Mouse (Mus musculus): Measurements from ENCODE around the gene Stim1. TPM values are rescaled to one million over a fixed set of nuclear protein-coding genes. Genes with fewer than 3 reads are reported as not detected.
A peak's percentile ranks its signal among the peaks of the same experiment; 100 is the strongest.

Gene Stim1
- polyA plus RNA-seq, 1 experiment from 2014 or later: 16.2 TPM

- Histone ChIP-seq H3K4me1 (peaks cover 20% of the 10 kb centered on the region), H3K4me3 (replicated peaks) (peak overlapping the region; percentile 79), H3K9ac (no peak overlapping the region), H3K27ac (peak overlapping the region; percentile 5; the same call in 1 of the 2 replicates), H3K4me2 (peak overlapping the region; percentile 61), H3K9me3 (replicated peaks) (no peaks in the 10 kb centered on the region), H3K36me3 (peaks cover 16% of the 10 kb centered on the region), H3K27me3 (peaks cover 18% of the 10 kb centered on the region; the same call in 1 of the 2 replicates)
- WGBS: 56% methylated on average over 15 of the region's 15 CpGs
- ATAC-seq (replicated peaks; ENCODE audit: low FRiP score): 0 out of 2 replicates have a peak, but pooled peaks have one; percentile 5
These were observed 173.4 kb downstream of the Stim1 start for GRCm38 (mm10) chr7:102440822-102441656.

GRCm38 (mm10) chr7:102441657-102442391 lies 174.2 kb downstream of the Stim1 start, which contains the start of gene Rrm1:
TSS of gene Rrm1 (plus strand) at chr7:102441695.
- peaks cover 16% of the 10 kb centered on the region; the same call in 1 of the 2 replicates for H3K27me3 ChIP-seq
- ATAC-seq (replicated peaks; ENCODE audit: low FRiP score): peak; percentile 98
- peaks cover 24% of the 10 kb centered on the region for H3K36me3 ChIP-seq
- H3K27ac ChIP-seq: peak within 1 kb of the TSS; percentile 92
- H3K9ac ChIP-seq: peak within 1 kb of the TSS; percentile 74
- no peaks in the 10 kb centered on the region for H3K9me3 ChIP-seq (replicated peaks)
- peak within 1 kb of the TSS; percentile 61 for H3K4me2 ChIP-seq
- WGBS: under 1% methylated on average over 54 of the region's 56 CpGs
- peak within 1 kb of the TSS; percentile 79 for H3K4me3 ChIP-seq (replicated peaks)
- H3K4me1 ChIP-seq: peaks cover 20% of the 10 kb centered on the region

- peak overlapping the region; percentile 92 for H3K27ac ChIP-seq
- peaks cover 20% of the 10 kb centered on the region for H3K4me1 ChIP-seq
- 0% methylated on average over 4 of the region's 4 CpGs for WGBS
- H3K9me3 ChIP-seq (replicated peaks): no peaks in the 10 kb centered on the region
- no peak for ATAC-seq (replicated peaks; ENCODE audit: low FRiP score)
- peak overlapping the region; percentile 61 for H3K4me2 ChIP-seq
- H3K4me3 ChIP-seq (replicated peaks): peak overlapping the region; percentile 79
- H3K36me3 ChIP-seq: peaks cover 29% of the 10 kb centered on the region
- peaks cover 10% of the 10 kb centered on the region; the same call in 1 of the 2 replicates for H3K27me3 ChIP-seq
- H3K9ac ChIP-seq: peak overlapping the region; percentile 74
These were observed 174.8 kb downstream of the Stim1 start for GRCm38 (mm10) chr7:102442432-102442831.

GRCm38 (mm10) chr7:102444301-102444700 lies 176.7 kb downstream of the Stim1 start:
- Histone ChIP-seq H3K27me3 (0 out of 2 replicates have a peak, but pooled peaks cover 3% of the 10 kb centered on the region), H3K27ac (no peak overlapping the region), H3K9ac (no peak overlapping the region), H3K4me2 (peak overlapping the region; percentile 1; the same call in 1 of the 2 replicates), H3K36me3 (peaks cover 44% of the 10 kb centered on the region), H3K9me3 (replicated peaks) (no peaks in the 10 kb centered on the region), H3K4me3 (replicated peaks) (no peak overlapping the region), H3K4me1 (peaks cover 20% of the 10 kb centered on the region)
- 76% methylated on average over 2 of the region's 2 CpGs for WGBS
- ATAC-seq (replicated peaks; ENCODE audit: low FRiP score): no peak

GRCm38 (mm10) chr7:102446438-102446837 lies 178.8 kb downstream of the Stim1 start:
- Histone ChIP-seq H3K27ac (no peak overlapping the region), H3K36me3 (peaks cover 64% of the 10 kb centered on the region), H3K4me2 (no peak overlapping the region), H3K27me3 (no peaks in the 10 kb centered on the region), H3K4me1 (peaks cover 20% of the 10 kb centered on the region), H3K9me3 (replicated peaks) (no peaks in the 10 kb centered on the region), H3K9ac (no peak overlapping the region), H3K4me3 (replicated peaks) (no peak overlapping the region)
- ATAC-seq (replicated peaks; ENCODE audit: low FRiP score): no peak
- 66% methylated on average over 9 of the region's 9 CpGs for WGBS

GRCm38 (mm10) chr7:102458618-102459380 lies 191.2 kb downstream of the Stim1 start:
- H3K9ac ChIP-seq: no peak overlapping the region
- peaks cover 93% of the 10 kb centered on the region for H3K36me3 ChIP-seq
- no peak for ATAC-seq (replicated peaks; ENCODE audit: low FRiP score)
- no peak overlapping the region for H3K4me2 ChIP-seq
- H3K4me1 ChIP-seq: no peaks in the 10 kb centered on the region
- 84% methylated on average over 5 of the region's 5 CpGs for WGBS
- no peak overlapping the region for H3K4me3 ChIP-seq (replicated peaks)
- no peak overlapping the region for H3K27ac ChIP-seq
- no peaks in the 10 kb centered on the region for H3K27me3 ChIP-seq
- H3K9me3 ChIP-seq (replicated peaks): no peaks in the 10 kb centered on the region

GRCm38 (mm10) chr7:102467566-102467965 lies 200.0 kb downstream of the Stim1 start:
- Histone ChIP-seq H3K36me3 (peaks cover 77% of the 10 kb centered on the region), H3K27me3 (no peaks in the 10 kb centered on the region)
- 92% methylated on average over 8 of the region's 8 CpGs for whole genome bisulfite sequencing

GRCm38 (mm10) chr7:102472675-102473074 lies 205.1 kb downstream of the Stim1 start:
- Histone ChIP-seq H3K27ac (no peak overlapping the region), H3K27me3 (no peaks in the 10 kb centered on the region), H3K9ac (no peak overlapping the region), H3K36me3 (peaks cover 27% of the 10 kb centered on the region), H3K4me3 (replicated peaks) (no peak overlapping the region), H3K4me2 (no peak overlapping the region), H3K9me3 (replicated peaks) (no peaks in the 10 kb centered on the region), H3K4me1 (no peaks in the 10 kb centered on the region)
- ATAC-seq (replicated peaks; ENCODE audit: low FRiP score): no peak
- 49% methylated on average over 5 of the region's 5 CpGs for WGBS

More at GRCm38 (mm10) chr7:102467566-102467965, 200.0 kb downstream of the Stim1 start:
- ATAC-seq (replicated peaks; ENCODE audit: low FRiP score): no peak
- Histone ChIP-seq H3K4me2 (no peak overlapping the region), H3K4me3 (replicated peaks) (no peak overlapping the region), H3K9ac (no peak overlapping the region), H3K27ac (no peak overlapping the region), H3K9me3 (replicated peaks) (no peaks in the 10 kb centered on the region), H3K4me1 (no peaks in the 10 kb centered on the region)

GRCm38 (mm10) chr7:102476601-102477000 lies 209.0 kb downstream of the Stim1 start:
- no peaks in the 10 kb centered on the region for H3K27me3 ChIP-seq
- no peak overlapping the region for H3K4me3 ChIP-seq (replicated peaks)
- no peaks in the 10 kb centered on the region for H3K36me3 ChIP-seq
- H3K27ac ChIP-seq: no peak overlapping the region
- peaks cover 4% of the 10 kb centered on the region; the same call in 1 of the 2 replicates for H3K4me1 ChIP-seq
- no peaks in the 10 kb centered on the region for H3K9me3 ChIP-seq (replicated peaks)
- H3K4me2 ChIP-seq: no peak overlapping the region
- WGBS: 94% methylated on average over 5 of the region's 5 CpGs
- no peak for ATAC-seq (replicated peaks; ENCODE audit: low FRiP score)
- no peak overlapping the region for H3K9ac ChIP-seq

- Histone ChIP-seq H3K4me1 (peaks cover 4% of the 10 kb centered on the region; the same call in 1 of the 2 replicates), H3K9ac (no peak overlapping the region), H3K9me3 (replicated peaks) (no peaks in the 10 kb centered on the region), H3K4me3 (replicated peaks) (no peak overlapping the region), H3K27ac (no peak overlapping the region), H3K4me2 (no peak overlapping the region), H3K36me3 (no peaks in the 10 kb centered on the region), H3K27me3 (no peaks in the 10 kb centered on the region)
- 89% methylated on average over 11 of the region's 11 CpGs for WGBS
- no peak for ATAC-seq (replicated peaks; ENCODE audit: low FRiP score)
These were observed 209.8 kb downstream of the Stim1 start for GRCm38 (mm10) chr7:102477377-102477776.

- Histone ChIP-seq H3K9me3 (replicated peaks) (no peaks in the 10 kb centered on the region), H3K36me3 (no peaks in the 10 kb centered on the region), H3K27ac (no peak overlapping the region), H3K4me3 (replicated peaks) (no peak overlapping the region), H3K4me2 (no peak overlapping the region), H3K9ac (no peak overlapping the region), H3K4me1 (peaks cover 4% of the 10 kb centered on the region; the same call in 1 of the 2 replicates), H3K27me3 (no peaks in the 10 kb centered on the region)
- WGBS: 86% methylated on average over 4 of the region's 4 CpGs
- no peak for ATAC-seq (replicated peaks; ENCODE audit: low FRiP score)
These were observed 210.8 kb downstream of the Stim1 start for GRCm38 (mm10) chr7:102478425-102478824.

Measured in kidney, embryonic 15.5 days (tissue).